Mouse (Mus musculus): Measurements from ENCODE around the gene Gm6812. TPM values are rescaled to one million over a fixed set of nuclear protein-coding genes. Genes with fewer than 3 reads are reported as not detected.
"Not testable (repeated sequence)": the region's sequence is repeated elsewhere in the genome, so short reads cannot be mapped to it uniquely, and the experiment has no call there.

Gm6812 gene
- not detected in 2 replicates for polyA plus RNA-seq (2014; fragmentation: Nextera tagmentation; extraction: Ambion mirVana)

DNA sequence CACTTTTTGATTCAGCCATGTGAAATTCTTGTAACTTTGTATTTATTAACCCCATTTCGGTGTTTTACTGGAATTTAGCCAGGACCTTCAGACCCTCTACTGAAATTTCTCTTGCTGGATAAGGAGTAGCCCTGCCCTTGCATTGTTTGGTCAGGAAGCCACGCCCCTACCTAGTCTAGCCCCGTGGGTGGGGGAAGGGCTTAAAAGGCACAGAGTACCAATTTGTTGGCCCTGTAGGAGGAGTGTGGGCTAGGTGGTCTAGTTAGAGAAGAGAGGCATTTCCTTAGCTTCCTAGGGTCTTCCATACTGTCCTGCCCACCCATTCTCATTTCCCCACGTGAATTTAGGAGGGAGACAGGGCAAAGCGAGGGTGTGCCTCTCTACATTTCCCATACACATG is at the start of gene Gm6812:
Gene Gm6812, minus strand, starts transcription at position 101 of the 400 bp plus-strand sequence.
- H3K27me3 ChIP-seq (ENCODE audit: control insufficient read depth, insufficient read depth, low read length); H3K27ac ChIP-seq (replicated peaks; ENCODE audit: low read depth, low read length); H3K9me3 ChIP-seq (ENCODE audit: control insufficient read depth, low read length); H3K4me2 ChIP-seq (ENCODE audit: low read depth, severe bottlenecking); ATAC-seq (ENCODE audit: insufficient number of reproducible peaks, low FRiP score, low TSS enrichment, low read depth); H3K9ac ChIP-seq (ENCODE audit: low read length); H3K4me1 ChIP-seq (ENCODE audit: control insufficient read depth, insufficient read depth, low read length); DNase-seq (ENCODE audit: low spot score); H3K36me3 ChIP-seq (ENCODE audit: control insufficient read depth, insufficient read depth, low read length); H3K4me3 ChIP-seq (ENCODE audit: low read depth, low read length): not testable (repeated sequence)
- 76% methylated on average over 3 of the region's 5 CpGs for WGBS

DNA sequence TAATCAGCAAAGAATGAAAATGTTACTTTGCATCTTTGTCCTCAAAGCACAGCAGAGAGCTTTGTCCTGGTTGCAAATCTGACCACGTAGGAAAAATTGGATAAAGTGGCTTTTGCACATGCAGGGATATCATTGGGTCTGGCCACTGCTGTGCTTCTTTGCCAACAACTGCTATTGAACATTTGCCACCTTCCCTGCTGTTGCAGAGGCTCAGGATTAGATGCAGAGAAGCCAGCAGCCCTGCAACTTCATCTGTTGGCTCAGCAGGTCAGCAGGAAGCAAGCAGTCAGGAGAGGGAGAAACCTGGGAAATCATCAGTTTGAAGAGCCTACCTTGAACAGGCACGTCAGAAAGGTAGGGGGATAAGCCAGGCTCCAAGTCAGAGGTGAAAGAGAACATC is 27.7 kb downstream of the Gm6812 start:
- DNase-seq (ENCODE audit: low spot score), result no peak
- H3K4me3 ChIP-seq (ENCODE audit: low read depth, low read length), result no peak overlapping the region
- H3K36me3 ChIP-seq (ENCODE audit: control insufficient read depth, insufficient read depth, low read length), result no peaks in the 10 kb centered on the region
- no peak for ATAC-seq (ENCODE audit: insufficient number of reproducible peaks, low FRiP score, low TSS enrichment, low read depth)
- H3K27me3 ChIP-seq (ENCODE audit: control insufficient read depth, insufficient read depth, low read length), result no peaks in the 10 kb centered on the region
- 43% methylated on average over 2 of the region's 2 CpGs for WGBS
- H3K9me3 ChIP-seq (ENCODE audit: control insufficient read depth, low read length), result no peaks in the 10 kb centered on the region
- H3K4me2 ChIP-seq (ENCODE audit: low read depth, severe bottlenecking), result no peak overlapping the region
- H3K27ac ChIP-seq (replicated peaks; ENCODE audit: low read depth, low read length), result no peak overlapping the region
- H3K9ac ChIP-seq (ENCODE audit: low read length), result no peak overlapping the region
- no peaks in the 10 kb centered on the region for H3K4me1 ChIP-seq (ENCODE audit: control insufficient read depth, insufficient read depth, low read length)

Other genes starting within 250 kb of the Gm6812 start
- 68.0 and 74.3 TPM in 2 replicates for gene Fmr1, start 214.5 kb downstream of the Gm6812 start, polyA plus RNA-seq (2014; fragmentation: Nextera tagmentation; extraction: Ambion mirVana)
- not detected in 2 replicates for gene Fmr1nb, start 131.2 kb downstream of the Gm6812 start, polyA plus RNA-seq (2014; fragmentation: Nextera tagmentation; extraction: Ambion mirVana)
- gene Gm14698, start 72.0 kb downstream of the Gm6812 start, polyA plus RNA-seq (2014; fragmentation: Nextera tagmentation; extraction: Ambion mirVana), result 2.9 and 4.4 TPM in 2 replicates

Data from limb, embryonic 11.5 days (tissue).